Mouse (Mus musculus) large intestine, adult 2 months (tissue): ENCODE measurements around the gene Copb1. TPM values are rescaled to one million over a fixed set of nuclear protein-coding genes. Genes with fewer than 3 reads are reported as not detected.
"Not testable (repeated sequence)": the region's sequence is repeated elsewhere in the genome, so short reads cannot be mapped to it uniquely, and the experiment has no call there.

Experiments
- DNase-seq: peaks from one replicate; pipeline ENCODE4 v3.0.0-alpha.2; 2012; ENCODE audit warnings: low read depth, low spot score
- WGBS: fragments of 180-500 bp; shearing (Covaris S2); methylation state at CpG from one replicate; pipeline ENCODE4 v1.1.7; 2018; 5-methylcytosine and 5-hydroxymethylcytosine counted together
- polyA plus RNA-seq: library from polyadenylated mRNA; depleted of rRNA; stranded (reverse); fragments of >200 nt; gene quantifications from 2 replicates; pipeline ENCODE4 v1.2.3, GENCODE M21; 2012

Gene Copb1
- polyA plus RNA-seq, 1 experiment, result 31.5 TPM

DNA sequence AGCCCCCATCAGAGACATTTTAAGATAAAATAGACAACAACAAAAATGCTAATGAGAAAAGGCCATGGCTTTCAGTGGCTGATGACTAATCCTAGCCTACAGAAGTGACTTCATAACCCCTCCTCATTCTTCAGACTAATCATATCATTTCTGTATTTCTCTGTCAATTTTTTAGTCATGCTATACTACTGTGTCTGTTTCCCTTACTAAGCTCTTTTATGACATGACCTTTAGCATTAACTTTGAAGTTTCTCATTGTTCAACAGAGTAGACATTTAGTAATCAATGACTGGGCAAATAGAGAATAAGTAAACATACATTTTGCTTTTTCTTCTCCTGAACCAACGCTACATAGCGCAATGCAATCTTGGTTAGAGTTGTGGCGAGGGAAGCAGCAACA is 22.7 kb downstream of the Copb1 start:
- WGBS, result 59% methylated on average over 3 of the region's 3 CpGs
- DNase-seq, result no peak

DNA sequence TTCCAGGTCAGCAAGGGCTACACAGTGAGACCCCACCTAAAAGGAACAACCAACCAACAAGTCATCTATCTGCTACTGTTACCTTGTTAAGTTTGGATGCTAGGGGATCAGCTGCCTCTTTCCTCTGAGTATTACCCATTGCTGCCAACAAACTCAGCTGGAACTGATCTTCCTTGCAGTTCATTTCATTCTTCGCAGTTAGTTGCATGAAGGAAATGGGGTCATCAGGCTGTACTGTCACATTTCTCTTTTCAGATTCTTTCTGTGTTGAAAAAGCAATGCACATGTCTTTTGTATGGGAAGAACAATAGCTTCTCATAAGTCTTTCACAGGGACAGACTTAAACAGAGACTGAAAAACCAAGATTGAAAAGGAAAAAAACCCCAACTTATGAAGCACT is 28.0 kb downstream of the Copb1 start:
- no peak for DNase-seq
- 90% methylated on average over 1 of the region's 1 CpGs for WGBS

DNA sequence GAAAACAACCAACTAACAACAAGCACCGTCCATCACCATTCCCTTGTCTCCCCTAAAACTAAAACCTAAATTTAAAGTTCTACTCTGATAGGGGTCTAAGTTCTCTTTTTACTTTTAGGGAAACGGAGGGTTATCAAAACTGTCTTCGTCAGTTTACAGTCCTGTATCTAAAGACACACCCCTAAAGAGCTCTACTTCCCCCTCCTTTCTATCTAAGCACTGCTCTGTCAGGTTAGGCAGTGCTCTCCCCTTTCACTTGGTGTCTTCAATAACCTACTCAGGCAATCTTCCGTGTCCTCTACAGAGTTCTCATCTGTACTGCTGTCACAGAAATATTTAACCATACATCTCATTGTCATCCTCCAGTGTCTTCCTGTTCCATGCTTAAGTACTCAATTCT is 34.1 kb downstream of the Copb1 start:
- DNase-seq, result no peak
- 83% methylated on average over 4 of the region's 4 CpGs for WGBS

DNA sequence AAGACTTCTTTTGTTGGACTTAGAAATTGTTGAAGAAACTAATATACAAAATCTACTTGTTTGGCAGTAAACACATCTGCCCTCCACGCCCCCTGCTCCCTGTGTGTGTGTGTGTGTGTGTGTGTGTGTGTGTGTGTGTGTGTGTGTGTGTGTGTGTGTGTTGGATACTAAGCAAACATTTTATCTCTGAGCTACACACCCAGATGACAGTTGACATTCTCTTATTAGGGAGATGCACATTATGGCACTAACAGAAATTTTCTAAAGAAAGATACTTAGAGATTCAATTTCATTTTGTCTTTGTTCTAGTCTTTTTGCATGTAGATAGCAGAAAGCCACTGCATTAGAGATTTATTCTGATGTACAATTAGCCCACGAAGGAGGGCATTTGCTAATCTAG is 37.6 kb downstream of the Copb1 start:
- 84% methylated on average over 2 of the region's 2 CpGs for WGBS
- DNase-seq, result no peak

DNA sequence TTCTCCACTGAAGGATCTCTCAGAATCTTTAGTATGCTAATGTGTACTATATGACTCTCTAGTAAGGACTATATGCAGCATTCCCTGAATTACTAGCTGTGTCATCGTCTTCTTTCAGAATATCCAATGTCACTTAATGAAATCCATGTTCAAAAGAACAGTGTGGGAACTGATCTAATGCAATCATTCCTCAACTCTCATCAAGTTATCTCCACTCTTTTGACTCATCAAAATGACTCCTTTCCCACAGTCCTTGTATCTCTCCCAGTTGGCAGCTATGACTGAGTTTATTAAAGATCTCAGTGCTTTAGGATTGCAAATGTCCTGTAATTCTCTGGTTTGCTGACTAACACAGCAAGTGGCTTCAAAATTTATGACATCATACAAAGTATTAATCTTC is 40.1 kb downstream of the Copb1 start:
- 90% methylated on average over 1 of the region's 1 CpGs for WGBS
- no peak for DNase-seq

DNA sequence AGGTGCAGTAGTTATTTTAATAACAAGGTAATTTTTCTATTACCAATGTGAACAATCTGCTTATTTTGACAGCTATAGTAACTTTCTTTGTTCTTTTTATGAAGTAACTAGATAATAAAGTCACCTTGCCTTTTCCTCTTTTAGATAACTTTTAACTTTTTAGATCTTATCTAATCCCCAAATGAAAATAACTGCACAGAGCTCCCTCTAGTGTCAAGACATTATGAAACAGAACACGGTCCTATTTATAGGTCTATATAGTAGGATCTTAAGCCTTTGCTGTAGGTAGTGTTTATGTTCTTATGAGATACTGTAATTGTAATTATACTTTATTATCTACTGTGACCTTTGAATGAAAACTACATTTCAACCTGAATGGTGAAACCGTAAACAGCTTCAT is 41.0 kb downstream of the Copb1 start:
- no peak for DNase-seq
- WGBS, result 18% methylated on average over 2 of the region's 2 CpGs

DNA sequence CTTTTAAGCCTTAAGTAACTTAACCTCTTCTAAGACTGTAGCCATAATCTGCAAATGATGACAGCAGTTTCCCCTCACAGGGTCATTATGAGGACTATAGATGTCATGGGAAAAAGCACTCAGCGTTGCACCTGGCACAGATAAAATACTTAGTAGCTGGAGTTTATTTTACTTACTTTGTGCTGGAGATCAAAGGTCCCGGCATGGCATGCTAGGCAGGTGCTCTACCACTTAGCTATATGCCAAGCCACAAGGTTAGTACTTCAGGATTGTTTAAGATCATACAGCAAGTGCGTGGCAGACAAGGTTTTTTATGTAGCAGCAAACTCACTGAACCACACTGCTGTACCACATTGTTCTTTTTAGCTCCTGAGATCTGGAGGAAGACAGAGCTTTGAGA is 43.9 kb downstream of the Copb1 start:
- no peak for DNase-seq
- 25% methylated on average over 3 of the region's 3 CpGs for WGBS

DNA sequence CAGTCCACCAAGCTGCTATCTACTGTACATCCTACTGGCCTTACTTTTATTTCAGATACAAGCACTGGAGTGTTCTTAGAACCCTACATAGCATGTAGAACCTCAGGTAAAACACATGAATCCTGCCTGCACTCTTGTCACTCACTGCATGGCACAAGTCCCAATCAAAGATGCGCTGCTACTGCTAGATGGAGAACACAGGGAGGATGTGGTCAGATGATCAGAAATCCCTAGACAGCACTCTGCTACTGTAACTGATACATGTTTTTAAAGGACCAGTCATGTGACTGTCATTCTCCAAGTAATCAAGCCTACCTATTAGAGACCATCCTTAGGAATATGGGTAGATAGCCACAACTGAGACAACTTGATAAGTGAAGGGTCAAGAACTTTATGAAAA is 44.7 kb downstream of the Copb1 start:
- DNase-seq, result no peak
- 95% methylated on average over 1 of the region's 1 CpGs for WGBS

DNA sequence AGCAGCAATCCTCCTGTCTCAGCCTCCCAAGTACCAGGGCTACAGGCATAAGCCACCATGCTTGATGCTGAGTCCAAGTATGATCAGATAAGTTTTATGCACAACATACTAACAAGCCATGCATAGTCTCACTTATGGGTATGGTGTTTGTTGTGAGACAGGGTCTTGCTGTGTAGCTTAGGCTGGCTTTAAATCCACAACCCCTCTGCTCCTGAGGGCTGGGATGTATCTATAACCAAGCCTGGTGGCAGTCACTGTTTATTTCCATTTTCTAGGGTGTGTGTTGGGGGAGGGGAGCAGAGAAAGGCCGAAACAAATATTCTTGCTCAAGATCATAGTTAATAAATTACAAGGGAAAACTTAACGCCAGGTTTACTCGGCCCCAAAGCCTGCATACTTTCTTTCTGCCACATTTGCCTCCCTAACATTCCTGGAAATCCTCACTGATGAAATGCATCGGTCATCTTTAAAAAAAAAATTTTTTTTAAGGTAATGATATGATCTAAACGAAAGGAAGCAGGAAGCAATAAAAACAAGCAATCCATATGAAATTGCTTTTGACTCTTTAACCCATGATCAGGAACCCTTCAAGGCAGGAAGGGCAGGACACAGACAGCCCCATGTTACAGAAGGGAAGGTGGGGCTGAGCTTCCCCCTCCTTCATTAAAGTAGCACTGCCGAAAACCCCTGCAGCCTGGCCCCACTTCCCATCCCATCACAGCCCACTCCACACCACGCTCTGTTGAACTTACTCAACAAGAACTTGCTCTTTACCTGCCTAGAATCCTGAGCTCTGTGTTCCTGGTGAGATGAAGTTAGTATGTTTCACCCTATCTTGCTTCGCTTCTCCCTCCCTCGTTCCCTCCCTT is 50.8 kb downstream of the Copb1 start:
- 20% methylated on average over 9 of the region's 9 CpGs for WGBS
- no peak for DNase-seq

DNA sequence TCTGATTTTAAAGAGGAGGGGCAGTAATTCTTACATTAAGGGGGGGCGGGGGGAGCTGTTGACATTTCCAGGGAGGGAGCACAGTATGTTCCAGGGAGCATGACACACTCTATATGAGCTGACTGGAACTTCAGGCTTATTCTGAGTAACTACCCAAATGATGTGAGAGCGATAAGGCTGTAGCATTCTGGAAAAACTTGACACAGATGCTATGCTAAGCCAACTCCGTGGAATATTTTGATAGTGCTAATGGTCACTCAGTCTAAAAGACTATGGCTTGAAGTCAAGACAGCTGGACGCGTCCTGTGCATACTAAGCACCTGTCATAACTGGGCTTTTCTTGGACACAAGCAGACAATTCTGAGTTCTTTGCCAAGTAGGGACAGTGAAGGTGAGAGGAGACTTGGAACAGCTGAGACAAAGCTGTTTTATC is 51.5 kb downstream of the Copb1 start:
- DNase-seq, result no peak
- WGBS, result 30% methylated on average over 5 of the region's 5 CpGs

DNA sequence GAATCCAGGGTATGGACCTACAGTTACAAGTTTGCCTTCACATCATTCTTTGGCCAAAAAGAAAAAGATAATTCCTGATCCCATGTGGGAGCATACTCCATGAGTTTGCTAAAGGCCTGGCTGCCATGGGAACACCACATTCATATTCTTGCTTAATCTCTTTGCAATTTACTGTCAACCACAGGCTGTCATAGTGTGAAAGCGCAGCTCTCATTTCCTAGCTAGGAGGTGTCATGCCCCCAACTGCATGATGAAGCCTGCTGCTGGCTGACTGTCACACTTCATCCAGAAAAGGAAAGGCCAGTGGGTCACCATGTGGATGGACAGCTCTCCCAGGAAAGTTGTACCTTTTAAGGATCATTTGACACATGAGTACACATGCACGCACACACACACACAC is 53.9 kb downstream of the Copb1 start:
- no peak for DNase-seq
- 92% methylated on average over 2 of the region's 2 CpGs for WGBS

DNA sequence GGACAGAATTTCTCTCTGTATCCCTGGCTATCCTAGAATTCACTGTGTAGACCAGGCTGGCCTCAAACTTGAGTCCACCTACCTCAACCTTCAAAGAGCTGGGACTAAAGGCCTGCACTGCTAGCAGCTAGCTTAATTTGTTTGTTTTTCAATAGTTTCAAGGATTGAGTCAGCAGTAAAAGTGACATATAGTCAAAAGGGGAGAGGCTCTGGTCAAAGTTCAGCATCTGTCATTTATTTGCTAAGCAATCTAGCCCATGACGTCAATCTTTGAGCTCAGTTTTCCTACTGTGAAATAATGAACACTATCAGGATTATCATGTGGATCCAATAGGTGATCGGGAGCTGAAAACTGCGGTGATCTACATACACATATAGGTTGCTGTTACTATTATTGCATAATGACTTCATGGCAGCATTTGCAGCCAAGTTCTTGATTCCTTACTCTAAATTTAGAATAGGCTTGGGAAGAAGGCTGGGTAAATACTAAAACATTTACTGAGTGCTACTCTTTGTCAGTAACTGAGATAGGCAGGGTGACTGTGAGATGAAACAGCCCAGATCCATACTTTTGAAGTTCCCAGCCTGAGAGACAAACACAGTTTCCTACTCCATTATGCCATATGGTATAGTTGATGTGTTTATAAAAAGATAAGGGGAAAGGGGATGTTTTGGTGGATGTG is 54.9 kb downstream of the Copb1 start:
- WGBS, result 32% methylated on average over 3 of the region's 3 CpGs
- peak; percentile 96 for DNase-seq

DNA sequence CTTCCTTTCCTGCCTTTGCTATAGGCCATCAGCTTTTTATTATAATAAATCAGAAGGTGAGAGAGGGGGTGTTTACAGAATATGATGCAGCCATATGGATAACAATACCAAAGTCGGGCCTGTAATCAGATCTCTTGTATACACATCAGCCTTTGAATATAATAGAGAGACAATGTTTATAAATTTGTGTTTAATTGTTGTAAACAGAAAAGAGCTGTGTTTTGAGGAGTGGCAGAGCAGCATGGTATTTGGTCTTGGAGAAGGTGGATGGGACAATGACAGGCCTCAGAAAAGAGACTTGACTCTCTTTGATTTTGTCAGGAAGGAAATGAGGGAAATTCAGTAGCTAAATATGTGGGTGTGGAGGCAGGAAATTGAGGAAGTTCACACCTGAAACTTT is 56.3 kb downstream of the Copb1 start:
- DNase-seq, result no peak
- 44% methylated on average over 1 of the region's 1 CpGs for WGBS

DNA sequence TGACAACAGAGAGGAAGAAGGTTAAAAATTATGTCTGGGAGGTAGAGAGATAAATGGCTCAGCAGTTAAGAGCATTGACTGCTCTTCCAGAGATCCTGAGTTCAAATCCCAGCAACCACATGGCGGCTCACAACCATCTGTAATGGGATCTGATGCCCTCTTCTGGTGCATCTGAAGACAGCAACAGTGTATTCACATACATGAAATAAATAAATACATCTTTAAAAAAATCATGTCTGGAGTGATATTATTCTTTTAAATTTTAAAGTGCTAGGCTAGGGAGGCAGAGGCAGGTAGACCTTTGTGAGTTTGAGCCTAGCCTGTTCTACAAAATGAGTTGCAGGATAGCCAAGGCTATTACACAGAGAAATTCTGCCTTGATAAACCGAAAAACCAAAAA is 57.9 kb downstream of the Copb1 start:
- DNase-seq, result not testable (repeated sequence)
- WGBS, result 88% methylated on average over 2 of the region's 2 CpGs

DNA sequence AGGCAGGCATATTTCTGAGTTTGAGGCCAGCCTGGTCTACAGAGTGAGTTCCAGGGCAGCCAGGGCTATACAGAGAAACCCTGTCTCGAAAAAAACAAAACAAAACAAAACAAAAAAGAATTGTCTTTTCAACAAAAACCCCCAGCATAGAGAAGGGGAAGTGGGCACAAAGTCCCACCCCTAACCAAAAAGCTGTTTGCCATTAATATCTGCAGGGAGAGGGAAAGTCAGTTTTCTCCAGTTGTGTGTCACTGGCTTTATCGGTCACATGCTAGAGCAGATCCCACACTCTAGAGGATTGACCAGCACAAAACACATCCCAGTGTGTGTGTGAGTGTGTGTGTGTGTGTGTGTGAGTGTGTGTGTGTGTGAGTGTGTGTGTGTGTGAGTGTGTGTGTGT is 59.7 kb downstream of the Copb1 start:
- WGBS, result 80% methylated on average over 2 of the region's 2 CpGs

DNA sequence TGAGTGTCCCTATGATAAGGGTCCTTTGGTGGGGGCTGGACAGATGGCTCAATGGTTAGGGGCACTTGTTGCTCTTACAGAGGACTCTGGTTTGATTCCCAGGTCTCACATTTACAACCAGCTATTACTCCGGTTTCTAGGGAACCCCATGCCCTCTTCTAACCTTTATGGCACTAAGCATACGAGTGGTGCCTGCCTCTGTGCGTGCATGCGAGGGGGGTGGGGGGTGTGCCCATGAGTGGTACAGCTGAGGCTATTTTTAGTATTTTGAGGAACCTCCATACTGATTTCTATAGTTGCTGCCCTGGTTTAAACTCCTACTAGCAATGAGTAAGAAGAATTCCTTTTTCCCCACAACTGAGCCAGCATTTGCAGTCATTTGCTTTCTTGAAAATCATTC is 60.3 kb downstream of the Copb1 start:
- DNase-seq, result no peak
- WGBS, result 42% methylated on average over 4 of the region's 4 CpGs

More for the DNA sequence above, 59.7 kb downstream of the Copb1 start:
- DNase-seq, result not testable (repeated sequence)

DNA sequence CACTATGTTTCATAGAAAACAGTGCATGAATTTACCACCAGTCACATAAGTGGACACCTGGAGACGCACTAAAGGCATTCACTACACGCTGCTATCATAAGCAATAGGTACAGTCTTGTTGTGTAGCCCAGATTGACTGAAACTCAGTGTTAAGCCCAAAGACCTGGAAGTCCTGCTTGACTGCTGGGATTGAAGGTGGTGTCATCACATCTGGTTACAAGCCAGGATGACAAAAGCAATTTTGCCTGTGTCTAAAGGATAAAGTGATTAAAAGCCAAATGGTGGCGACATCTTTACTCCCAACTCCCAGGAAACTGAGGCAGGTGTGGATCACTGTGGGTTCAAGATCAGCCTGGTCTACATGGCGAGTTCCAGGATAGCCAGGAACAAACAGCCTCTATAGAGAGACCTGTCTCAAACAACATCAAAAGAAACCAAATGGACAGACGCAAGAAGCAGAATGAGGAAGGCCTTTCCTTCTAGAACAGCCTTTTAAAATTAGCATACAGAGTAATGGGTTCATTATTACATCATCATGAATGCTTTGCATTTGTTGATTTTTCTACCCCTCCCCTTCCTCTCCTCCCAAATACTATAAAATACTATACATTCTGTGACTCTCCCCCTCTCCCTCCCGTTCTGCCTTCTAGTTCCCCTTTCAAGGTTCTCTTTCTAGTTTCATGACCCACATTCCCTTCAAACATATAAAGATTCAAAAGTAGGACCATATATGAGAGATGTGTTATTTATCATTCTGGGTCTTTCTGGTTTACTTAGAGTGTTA is 61.0 kb downstream of the Copb1 start:
- DNase-seq, result no peak
- 87% methylated on average over 6 of the region's 6 CpGs for WGBS

DNA sequence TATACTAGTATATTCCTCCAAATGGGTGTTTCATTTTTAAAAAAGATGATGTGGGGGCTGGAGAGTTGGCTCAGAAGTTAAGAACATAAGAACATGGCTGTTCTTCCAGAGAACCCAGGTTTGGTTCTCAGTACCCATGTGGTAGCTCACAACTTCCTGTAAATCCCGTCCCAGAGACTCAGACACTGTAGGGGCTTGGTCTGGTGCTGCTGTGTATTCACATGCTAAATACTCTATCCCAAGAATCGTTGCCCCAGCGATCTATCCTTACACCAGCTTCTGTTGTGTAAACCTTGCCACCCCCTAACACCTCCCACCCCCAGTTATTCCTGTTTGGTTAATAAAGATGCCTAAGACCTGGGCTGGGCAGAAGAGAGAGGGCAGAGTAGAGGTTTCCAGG is 61.9 kb downstream of the Copb1 start:
- WGBS, result 72% methylated on average over 3 of the region's 3 CpGs
- DNase-seq, result no peak

DNA sequence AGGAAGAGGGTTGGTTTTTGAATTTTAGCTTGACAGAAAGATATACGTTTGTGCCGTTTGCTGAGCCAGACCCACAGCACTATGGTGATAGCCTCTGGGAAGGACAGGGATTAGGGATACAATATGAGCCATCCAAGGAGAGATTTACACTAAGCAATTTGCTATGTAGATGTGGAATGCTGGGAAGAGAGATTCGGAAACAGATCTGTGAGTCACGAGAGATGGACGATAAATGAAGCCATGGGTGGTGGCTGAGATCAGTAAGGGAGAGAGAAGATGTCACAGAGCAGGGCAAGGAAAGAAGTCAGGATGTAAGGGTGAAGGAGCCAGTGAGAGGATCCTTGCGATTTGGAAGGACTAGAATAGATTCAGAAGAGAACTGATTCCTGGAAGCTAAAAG is 71.1 kb downstream of the Copb1 start:
- 71% methylated on average over 6 of the region's 6 CpGs for WGBS
- no peak for DNase-seq

DNA sequence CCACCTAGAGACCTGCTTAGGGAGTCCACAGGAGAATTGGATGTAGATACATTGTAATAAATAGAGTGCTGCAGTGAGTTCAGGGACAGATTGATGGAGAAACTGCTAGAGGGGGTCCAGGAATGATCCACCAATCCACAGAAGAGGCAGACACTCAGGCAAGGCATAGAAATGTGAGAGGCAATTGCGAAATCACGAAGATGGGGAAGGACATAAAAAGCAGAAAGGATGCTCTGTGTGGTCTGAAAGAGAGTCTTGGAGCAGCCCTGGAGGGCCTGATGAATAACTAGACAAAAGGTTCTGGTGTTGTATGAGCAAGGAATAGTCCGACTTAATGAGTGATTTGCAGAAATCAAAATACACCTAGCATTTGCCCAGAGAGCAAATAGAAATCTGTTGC is 71.8 kb downstream of the Copb1 start:
- DNase-seq, result no peak
- 84% methylated on average over 3 of the region's 3 CpGs for WGBS
